Mouse (Mus musculus) liver, embryonic 11.5 days (tissue): Measurements from ENCODE around the gene Plekhg3. TPM values are rescaled to one million over a fixed set of nuclear protein-coding genes. Genes with fewer than 3 reads are reported as not detected.

Experiments
- ATAC-seq: fragments of 200-750 bp; cut with Nextera tagmentation; replicated peaks from 2 replicates; pipeline ENCODE4 v1.8.0; 2017; ENCODE audit warnings: moderate number of reproducible peaks, mild to moderate bottlenecking, moderate TSS enrichment, moderate library complexity; ENCODE audit not compliant: low FRiP score
- DNase-seq: peaks from one replicate; pipeline ENCODE4 v3.0.0-alpha.2; 2017; ENCODE audit warnings: low spot score
- H3K27ac ChIP-seq: fragments of 300-500 bp; sonication (generic); 2 replicates; pipeline ENCODE4 v1.5.1; 2014; ENCODE audit warnings: mild to moderate bottlenecking, low read depth, low read length, control low read depth
- H3K27me3 ChIP-seq: fragments of 300-500 bp; sonication (generic); replicated peaks from 2 replicates; pipeline ENCODE4 v1.6.1; 2014; ENCODE audit warnings: low read length, mixed read lengths; ENCODE audit not compliant: control insufficient read depth, insufficient read depth
- H3K36me3 ChIP-seq: fragments of 300-500 bp; sonication (generic); 2 replicates; pipeline ENCODE4 v1.6.1; 2014; ENCODE audit warnings: mild to moderate bottlenecking, low read length, moderate library complexity, mixed read lengths; ENCODE audit not compliant: control insufficient read depth, insufficient read depth
- H3K4me1 ChIP-seq: fragments of 300-500 bp; sonication (generic); replicated peaks from 2 replicates; pipeline ENCODE4 v1.6.1; 2014; ENCODE audit warnings: low read length, mixed read lengths; ENCODE audit not compliant: control insufficient read depth, insufficient read depth
- H3K4me2 ChIP-seq: fragments of 300-500 bp; sonication (generic); 2 replicates; pipeline ENCODE4 v1.6.1; 2014; ENCODE audit warnings: mild to moderate bottlenecking, control low read depth, moderate library complexity
- H3K4me3 ChIP-seq: fragments of 300-500 bp; sonication (generic); 2 replicates; pipeline ENCODE4 v1.5.1; 2014; ENCODE audit warnings: low read depth, low read length, control low read depth
- H3K9ac ChIP-seq: fragments of 300-500 bp; sonication (generic); 2 replicates; pipeline ENCODE4 v1.6.1; 2014; ENCODE audit warnings: low read depth, low read length, control low read depth
- H3K9me3 ChIP-seq: fragments of 300-500 bp; sonication (generic); 2 replicates; pipeline ENCODE4 v1.6.1; 2016; ENCODE audit warnings: low read length, inconsistent platforms, mixed read lengths; ENCODE audit not compliant: control insufficient read depth
- WGBS: fragments of 180-500 bp; shearing (Covaris S2); extraction: QIAGEN DNeasy Blood & Tissue Kit; methylation state at CpG from one replicate; pipeline ENCODE4 v1.1.7; 2014; 5-methylcytosine and 5-hydroxymethylcytosine counted together
- polyA plus RNA-seq: library from polyadenylated mRNA; unstranded; fragments of >200 nt; fragmentation: Nextera tagmentation; extraction: Ambion mirVana; gene quantifications from 2 replicates; pipeline ENCODE4 v1.2.1, GENCODE M21; 2014

Plekhg3 gene
- polyA plus RNA-seq, 1 experiment from 2014 or later, result 4.1 TPM

GRCm38 (mm10) chr12:76566284-76566683, 35.6 kb downstream of the Plekhg3 start:
- ATAC-seq (no peak), DNase-seq (no peak)
- Histone ChIP-seq H3K4me2 (no peak overlapping the region), H3K4me3 (no peak overlapping the region), H3K36me3 (peaks cover 10% of the 10 kb centered on the region; the same call in 1 of the 2 replicates), H3K27me3 (no peaks in the 10 kb centered on the region), H3K4me1 (peaks cover 4% of the 10 kb centered on the region; the same call in 1 of the 2 replicates), H3K9ac (no peak overlapping the region), H3K9me3 (no peaks in the 10 kb centered on the region), H3K27ac (no peak overlapping the region)
- 87% methylated on average over 10 of the region's 10 CpGs for WGBS

GRCm38 (mm10) chr12:76570221-76570940, 39.7 kb downstream of the Plekhg3 start:
- no peak overlapping the region for H3K4me3 ChIP-seq
- no peak overlapping the region for H3K9ac ChIP-seq
- ATAC-seq (no peak), DNase-seq (no peak)
- no peaks in the 10 kb centered on the region for H3K4me1 ChIP-seq
- H3K4me2 ChIP-seq, result no peak overlapping the region
- no peak overlapping the region for H3K27ac ChIP-seq
- H3K36me3 ChIP-seq, result peaks cover 6% of the 10 kb centered on the region; the same call in 1 of the 2 replicates
- H3K9me3 ChIP-seq, result no peaks in the 10 kb centered on the region
- 71% methylated on average over 9 of the region's 9 CpGs for WGBS
- 0 out of 2 replicates have a peak, but pooled peaks cover 3% of the 10 kb centered on the region for H3K27me3 ChIP-seq

- Histone ChIP-seq H3K4me2 (no peak overlapping the region), H3K4me3 (no peak overlapping the region), H3K27me3 (0 out of 2 replicates have a peak, but pooled peaks cover 3% of the 10 kb centered on the region), H3K9me3 (no peaks in the 10 kb centered on the region), H3K36me3 (peaks cover 4% of the 10 kb centered on the region; the same call in 1 of the 2 replicates), H3K4me1 (peaks cover 5% of the 10 kb centered on the region; the same call in 1 of the 2 replicates), H3K9ac (no peak overlapping the region), H3K27ac (no peak overlapping the region)
- ATAC-seq (no peak), DNase-seq (no peak)
- 73% methylated on average over 10 of the region's 10 CpGs for WGBS
These were observed 40.6 kb downstream of the Plekhg3 start for GRCm38 (mm10) chr12:76571266-76571665.

GRCm38 (mm10) chr12:76572261-76573251, 41.9 kb downstream of the Plekhg3 start:
- H3K4me2 ChIP-seq, result no peak overlapping the region
- H3K4me1 ChIP-seq, result peaks cover 5% of the 10 kb centered on the region; the same call in 1 of the 2 replicates
- peaks cover 4% of the 10 kb centered on the region; the same call in 1 of the 2 replicates for H3K36me3 ChIP-seq
- DNase-seq (no peak), ATAC-seq (no peak)
- H3K27me3 ChIP-seq, result 0 out of 2 replicates have a peak, but pooled peaks cover 3% of the 10 kb centered on the region
- 83% methylated on average over 27 of the region's 27 CpGs for WGBS
- no peak overlapping the region for H3K4me3 ChIP-seq
- no peak overlapping the region for H3K9ac ChIP-seq
- no peaks in the 10 kb centered on the region for H3K9me3 ChIP-seq
- H3K27ac ChIP-seq, result no peak overlapping the region

GRCm38 (mm10) chr12:76573381-76573780, 42.7 kb downstream of the Plekhg3 start:
- Histone ChIP-seq H3K9me3 (no peaks in the 10 kb centered on the region), H3K27ac (no peak overlapping the region), H3K9ac (no peak overlapping the region), H3K4me2 (no peak overlapping the region), H3K27me3 (0 out of 2 replicates have a peak, but pooled peaks cover 3% of the 10 kb centered on the region), H3K4me1 (peaks cover 5% of the 10 kb centered on the region; the same call in 1 of the 2 replicates), H3K36me3 (peaks cover 7% of the 10 kb centered on the region; the same call in 1 of the 2 replicates), H3K4me3 (no peak overlapping the region)
- ATAC-seq (no peak), DNase-seq (no peak)
- WGBS, result 89% methylated on average over 6 of the region's 6 CpGs

- Histone ChIP-seq H3K9me3 (no peaks in the 10 kb centered on the region), H3K27ac (no peak overlapping the region), H3K9ac (no peak overlapping the region), H3K36me3 (peaks cover 7% of the 10 kb centered on the region; the same call in 1 of the 2 replicates), H3K27me3 (0 out of 2 replicates have a peak, but pooled peaks cover 3% of the 10 kb centered on the region), H3K4me1 (peaks cover 7% of the 10 kb centered on the region; the same call in 1 of the 2 replicates), H3K4me2 (no peak overlapping the region), H3K4me3 (no peak overlapping the region)
- ATAC-seq (no peak), DNase-seq (no peak)
- 87% methylated on average over 6 of the region's 6 CpGs for WGBS
These were observed 44.1 kb downstream of the Plekhg3 start for GRCm38 (mm10) chr12:76574815-76575214.

- peaks cover 8% of the 10 kb centered on the region; the same call in 1 of the 2 replicates for H3K4me1 ChIP-seq
- peak; percentile 90 for ATAC-seq
- H3K27me3 ChIP-seq, result 0 out of 2 replicates have a peak, but pooled peaks cover 3% of the 10 kb centered on the region
- H3K36me3 ChIP-seq, result peaks cover 7% of the 10 kb centered on the region; the same call in 1 of the 2 replicates
- DNase-seq, result no peak
- WGBS, result 47% methylated on average over 9 of the region's 9 CpGs
- H3K9ac ChIP-seq, result no peak overlapping the region
- no peak overlapping the region for H3K27ac ChIP-seq
- H3K4me2 ChIP-seq, result peak overlapping the region; percentile 22; the same call in 1 of the 2 replicates
- H3K4me3 ChIP-seq, result no peak overlapping the region
- no peaks in the 10 kb centered on the region for H3K9me3 ChIP-seq
These were observed 45.4 kb downstream of the Plekhg3 start for GRCm38 (mm10) chr12:76576061-76576460.

- ATAC-seq, result no peak
- Histone ChIP-seq H3K27me3 (0 out of 2 replicates have a peak, but pooled peaks cover 3% of the 10 kb centered on the region), H3K9ac (no peak overlapping the region), H3K9me3 (no peaks in the 10 kb centered on the region), H3K4me1 (peaks cover 8% of the 10 kb centered on the region; the same call in 1 of the 2 replicates), H3K4me2 (no peak overlapping the region), H3K27ac (no peak overlapping the region), H3K36me3 (peaks cover 7% of the 10 kb centered on the region; the same call in 1 of the 2 replicates), H3K4me3 (no peak overlapping the region)
- 92% methylated on average over 8 of the region's 8 CpGs for WGBS
- DNase-seq, result no peak
These were observed 46.1 kb downstream of the Plekhg3 start for GRCm38 (mm10) chr12:76576806-76577205.
